Mouse (Mus musculus) heart, embryonic 16.5 days (tissue): Measurements from ENCODE around the gene Nos2. TPM values are rescaled to one million over a fixed set of nuclear protein-coding genes. Genes with fewer than 3 reads are reported as not detected.

ENCODE experiments used
- ATAC-seq: fragments of 200-750 bp; cut with Nextera tagmentation; replicated peaks from 2 replicates; pipeline ENCODE4 v1.8.0; 2017; ENCODE audit warnings: moderate number of reproducible peaks; ENCODE audit not compliant: insufficient read depth, low FRiP score; ENCODE audit errors: extremely low read depth
- H3K27ac ChIP-seq: fragments of 300-500 bp; sonication (generic); 2 replicates; pipeline ENCODE4 v1.5.1; 2014; ENCODE audit warnings: mild to moderate bottlenecking, low read length, control low read depth, moderate library complexity
- H3K27me3 ChIP-seq: fragments of 300-500 bp; sonication (generic); 2 replicates; pipeline ENCODE4 v1.6.1; 2014; ENCODE audit warnings: low read length, mixed read lengths; ENCODE audit not compliant: control insufficient read depth, insufficient read depth
- H3K36me3 ChIP-seq: fragments of 300-500 bp; sonication (generic); 2 replicates; pipeline ENCODE4 v1.6.1; 2014; ENCODE audit not compliant: control insufficient read depth, insufficient read depth
- H3K4me1 ChIP-seq: fragments of 300-500 bp; sonication (generic); 2 replicates; pipeline ENCODE4 v1.6.1; 2014; ENCODE audit warnings: low read length, mixed read lengths; ENCODE audit not compliant: control insufficient read depth, insufficient read depth
- H3K4me2 ChIP-seq: fragments of 300-500 bp; sonication (generic); 2 replicates; pipeline ENCODE4 v1.6.1; 2014; ENCODE audit warnings: low read depth, mild to moderate bottlenecking, control low read depth, low read length
- H3K4me3 ChIP-seq: fragments of 300-500 bp; sonication (generic); 2 replicates; pipeline ENCODE4 v1.5.1; 2014; ENCODE audit warnings: mild to moderate bottlenecking, control low read depth, low read length
- H3K9ac ChIP-seq: fragments of 300-500 bp; sonication (generic); 2 replicates; pipeline ENCODE4 v1.6.1; 2014; ENCODE audit warnings: low read length, control low read depth
- H3K9me3 ChIP-seq: fragments of 300-500 bp; sonication (generic); replicated peaks from 2 replicates; pipeline ENCODE4 v1.6.1; 2016; ENCODE audit warnings: low read length; ENCODE audit not compliant: control insufficient read depth
- WGBS: fragments of 180-500 bp; shearing (Covaris S2); extraction: QIAGEN DNeasy Blood & Tissue Kit; methylation state at CpG from one replicate; pipeline ENCODE4 v1.1.7; 2014; 5-methylcytosine and 5-hydroxymethylcytosine counted together
- polyA plus RNA-seq: library from polyadenylated mRNA; unstranded; fragments of >200 nt; fragmentation: Nextera tagmentation; extraction: Ambion mirVana; gene quantifications from 2 replicates; pipeline ENCODE4 v1.2.1, GENCODE M21; 2015

Nos2 gene
- polyA plus RNA-seq, 1 experiment from 2014 or later, result 2.0 TPM

DNA sequence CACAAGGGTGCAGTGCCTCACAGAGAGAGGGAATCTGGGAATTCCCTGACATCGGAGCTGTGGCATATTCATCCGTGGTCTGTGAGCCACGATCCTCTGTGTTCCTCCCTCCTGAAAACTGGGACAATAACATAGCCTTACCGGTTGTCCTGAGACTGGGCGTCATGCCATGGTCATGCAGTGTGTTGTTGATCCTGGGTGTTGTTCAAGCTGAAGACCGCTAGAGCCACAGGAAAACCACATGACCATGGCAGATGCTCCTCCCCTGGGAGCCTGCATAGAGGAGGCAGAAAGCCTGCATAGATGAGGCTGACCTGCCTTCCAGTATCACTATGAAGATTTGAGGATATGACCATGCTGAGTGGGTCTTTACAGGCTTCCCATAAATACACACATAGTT lies 5.1 kb upstream of the Nos2 start:
- H3K27me3 ChIP-seq, result no peaks in the 10 kb centered on the region
- 59% methylated on average over 6 of the region's 6 CpGs for WGBS
- H3K36me3 ChIP-seq, result no peaks in the 10 kb centered on the region
- no peak overlapping the region for H3K4me2 ChIP-seq
- H3K27ac ChIP-seq, result no peak overlapping the region
- H3K4me1 ChIP-seq, result no peaks in the 10 kb centered on the region
- H3K4me3 ChIP-seq, result no peak overlapping the region
- no peak overlapping the region for H3K9ac ChIP-seq
- ATAC-seq, result no peak
- H3K9me3 ChIP-seq, result no peaks in the 10 kb centered on the region

DNA sequence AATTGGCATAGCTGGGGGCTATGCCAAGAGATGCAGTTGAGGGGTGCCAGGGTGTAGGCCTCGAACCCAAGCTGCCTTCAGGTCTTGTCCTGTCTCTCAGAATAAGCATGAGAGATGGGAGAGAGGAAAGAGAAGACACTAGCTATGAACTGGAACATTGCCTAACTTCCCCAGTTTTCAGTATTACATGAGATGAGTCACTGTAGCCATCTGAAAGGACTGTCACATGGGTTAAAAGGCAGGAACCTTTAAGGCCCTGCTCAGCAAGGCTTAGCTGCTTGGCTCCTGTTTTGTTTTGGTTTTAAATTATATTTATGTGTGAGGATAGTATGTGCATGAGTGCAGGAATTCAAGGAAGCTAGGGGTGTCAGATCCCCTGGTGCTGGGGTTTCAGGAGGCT lies 4.2 kb upstream of the Nos2 start:
- no peak overlapping the region for H3K4me3 ChIP-seq
- WGBS, result 81% methylated on average over 1 of the region's 1 CpGs
- no peaks in the 10 kb centered on the region for H3K9me3 ChIP-seq
- no peak overlapping the region for H3K27ac ChIP-seq
- ATAC-seq, result no peak
- no peak overlapping the region for H3K9ac ChIP-seq
- no peaks in the 10 kb centered on the region for H3K4me1 ChIP-seq
- no peak overlapping the region for H3K4me2 ChIP-seq
- no peaks in the 10 kb centered on the region for H3K27me3 ChIP-seq
- H3K36me3 ChIP-seq, result no peaks in the 10 kb centered on the region

DNA sequence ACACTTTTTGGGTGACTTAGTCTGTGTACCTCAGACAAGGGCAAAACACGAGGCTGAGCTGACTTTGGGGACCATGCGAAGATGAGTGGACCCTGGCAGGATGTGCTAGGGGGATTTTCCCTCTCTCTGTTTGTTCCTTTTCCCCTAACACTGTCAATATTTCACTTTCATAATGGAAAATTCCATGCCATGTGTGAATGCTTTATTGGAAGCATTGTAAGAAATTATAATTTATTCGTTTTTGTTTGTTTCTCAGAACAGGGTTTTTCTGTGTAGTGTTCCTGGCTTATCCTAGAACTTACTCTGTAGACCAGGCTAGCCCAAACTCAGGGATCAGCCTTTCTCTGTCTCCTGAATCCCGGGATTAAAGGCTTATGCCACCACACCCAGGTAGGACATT lies 842 bp upstream of the Nos2 start:
- WGBS, result 55% methylated on average over 4 of the region's 4 CpGs

DNA sequence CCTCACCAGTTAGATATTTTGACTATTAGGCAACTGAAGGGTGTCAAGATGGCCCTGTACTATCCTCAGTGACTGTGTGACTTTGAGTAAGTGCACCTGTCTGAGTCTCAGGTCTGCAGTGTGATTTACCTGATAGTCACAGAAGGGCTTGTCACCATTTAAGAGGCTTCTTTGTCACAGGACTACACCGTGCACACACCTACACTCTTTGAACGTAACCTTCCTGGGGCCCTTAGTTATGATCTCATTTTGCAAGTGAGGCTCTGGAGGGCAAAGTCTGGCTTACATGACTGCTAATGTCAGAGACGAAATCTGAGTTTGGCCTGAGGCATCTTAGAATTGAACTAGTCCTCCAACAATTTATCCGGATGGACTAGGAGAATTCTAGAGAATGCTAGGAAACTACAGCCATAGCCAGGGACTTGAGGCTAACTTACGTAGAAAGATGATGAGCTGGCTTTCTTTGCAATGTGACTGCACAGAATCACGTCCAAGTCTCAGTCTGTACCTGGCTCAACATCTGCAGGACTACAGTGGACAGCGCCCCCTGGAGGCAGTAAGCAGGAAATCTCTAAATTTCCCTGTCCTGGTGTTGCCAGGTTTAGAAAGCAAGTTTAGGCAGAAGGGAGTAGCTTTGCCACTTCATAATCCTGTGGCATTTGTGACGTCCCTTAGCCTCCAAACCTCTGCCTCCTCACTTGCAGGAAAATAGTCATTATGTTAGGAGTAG lies 2.3 kb downstream of the Nos2 start:
- ATAC-seq, result no peak
- peaks cover 32% of the 10 kb centered on the region for H3K27me3 ChIP-seq

More for the DNA sequence above, 842 bp upstream of the Nos2 start:
- Histone ChIP-seq H3K4me3 (no peak overlapping the region), H3K27ac (no peak overlapping the region), H3K9me3 (no peaks in the 10 kb centered on the region), H3K27me3 (peaks cover 16% of the 10 kb centered on the region), H3K4me2 (no peak overlapping the region), H3K36me3 (no peaks in the 10 kb centered on the region), H3K4me1 (no peaks in the 10 kb centered on the region), H3K9ac (no peak overlapping the region)
- ATAC-seq, result no peak

DNA sequence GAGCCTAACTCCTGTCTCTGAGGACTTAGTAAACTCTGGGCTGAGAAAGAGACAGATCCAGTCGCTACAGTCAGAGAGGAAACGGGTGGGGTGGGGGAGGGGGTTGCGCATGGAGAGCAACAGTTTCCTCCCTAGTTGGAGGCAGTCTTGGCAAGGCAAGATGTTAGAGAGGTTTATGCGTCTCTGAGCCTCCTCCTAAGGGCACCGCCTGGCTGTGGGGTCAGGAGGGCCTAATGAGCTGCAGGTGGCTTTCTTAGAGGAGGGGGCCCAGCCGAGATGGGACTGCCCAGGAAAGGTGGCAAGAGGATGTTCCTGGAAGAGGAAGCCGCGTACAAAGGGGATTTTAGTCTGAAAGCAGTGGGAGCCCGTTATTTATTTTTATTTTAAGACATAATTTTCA lies 3.5 kb downstream of the Nos2 start:
- Histone ChIP-seq H3K4me3 (no peak overlapping the region), H3K9me3 (no peaks in the 10 kb centered on the region), H3K27ac (no peak overlapping the region), H3K36me3 (no peaks in the 10 kb centered on the region), H3K4me2 (no peak overlapping the region), H3K9ac (no peak overlapping the region), H3K4me1 (peaks cover 2% of the 10 kb centered on the region; the same call in 1 of the 2 replicates), H3K27me3 (peaks cover 32% of the 10 kb centered on the region)
- WGBS, result 16% methylated on average over 9 of the region's 9 CpGs
- no peak for ATAC-seq

More for the DNA sequence above, 2.3 kb downstream of the Nos2 start:
- WGBS, result 36% methylated on average over 8 of the region's 8 CpGs
- Histone ChIP-seq H3K9ac (no peak overlapping the region), H3K36me3 (no peaks in the 10 kb centered on the region), H3K27ac (no peak overlapping the region), H3K4me1 (no peaks in the 10 kb centered on the region), H3K4me3 (no peak overlapping the region), H3K9me3 (no peaks in the 10 kb centered on the region), H3K4me2 (no peak overlapping the region)

DNA sequence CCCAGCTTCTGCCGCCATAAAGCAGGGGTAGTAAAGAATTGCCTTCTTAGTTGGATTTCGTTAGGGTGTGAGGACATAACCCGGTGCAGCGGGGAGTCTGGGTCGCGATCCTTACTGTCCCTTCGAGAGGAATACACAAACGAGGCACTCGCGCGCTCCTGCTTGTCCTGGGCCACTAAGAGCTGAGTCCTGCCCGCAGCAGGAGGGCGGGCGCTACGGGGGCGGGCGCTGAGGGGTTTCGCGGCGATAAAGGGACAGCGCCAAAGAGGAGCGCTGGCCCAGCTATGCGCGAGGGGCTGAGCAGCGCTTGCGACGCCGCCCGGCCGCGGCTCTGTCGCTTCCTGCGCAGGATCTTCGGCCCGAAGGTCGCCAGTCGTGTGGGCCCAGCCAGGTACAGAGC lies 4.3 kb downstream of the Nos2 start:
- no peak for ATAC-seq
- no peak overlapping the region for H3K27ac ChIP-seq
- peak overlapping the region; percentile 54 for H3K4me3 ChIP-seq
- H3K4me1 ChIP-seq, result peaks cover 4% of the 10 kb centered on the region; the same call in 1 of the 2 replicates
- H3K9me3 ChIP-seq, result no peaks in the 10 kb centered on the region
- peaks cover 32% of the 10 kb centered on the region for H3K27me3 ChIP-seq
- H3K36me3 ChIP-seq, result no peaks in the 10 kb centered on the region
- peak overlapping the region; percentile 67 for H3K9ac ChIP-seq
- peak overlapping the region; percentile 73 for H3K4me2 ChIP-seq
- under 1% methylated on average over 37 of the region's 37 CpGs for WGBS

DNA sequence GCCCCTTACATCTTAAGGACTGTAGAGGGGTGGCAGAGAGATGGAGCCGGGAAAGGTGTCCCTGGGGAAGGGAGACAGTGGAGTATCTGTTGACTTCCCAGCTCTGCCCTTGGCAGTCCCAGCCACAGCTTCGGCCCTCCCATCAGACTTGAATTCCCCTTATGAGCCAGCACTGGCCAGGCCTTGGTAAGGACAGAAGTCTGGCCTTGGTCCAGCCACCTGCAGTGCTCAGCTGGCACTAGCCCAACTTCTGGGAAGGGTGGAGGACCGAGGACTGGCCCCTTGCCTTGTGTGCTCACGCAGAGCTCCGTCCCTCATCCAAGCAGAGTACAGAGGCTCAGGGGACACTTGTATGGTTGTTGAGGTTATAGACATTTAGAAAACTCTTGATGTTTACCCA lies 8.8 kb downstream of the Nos2 start:
- Histone ChIP-seq H3K36me3 (no peaks in the 10 kb centered on the region), H3K9ac (no peak overlapping the region), H3K9me3 (no peaks in the 10 kb centered on the region), H3K27ac (no peak overlapping the region), H3K4me2 (no peak overlapping the region), H3K27me3 (peaks cover 20% of the 10 kb centered on the region), H3K4me1 (peaks cover 4% of the 10 kb centered on the region; the same call in 1 of the 2 replicates), H3K4me3 (no peak overlapping the region)
- 19% methylated on average over 5 of the region's 5 CpGs for WGBS
- ATAC-seq, result peak; percentile 86

DNA sequence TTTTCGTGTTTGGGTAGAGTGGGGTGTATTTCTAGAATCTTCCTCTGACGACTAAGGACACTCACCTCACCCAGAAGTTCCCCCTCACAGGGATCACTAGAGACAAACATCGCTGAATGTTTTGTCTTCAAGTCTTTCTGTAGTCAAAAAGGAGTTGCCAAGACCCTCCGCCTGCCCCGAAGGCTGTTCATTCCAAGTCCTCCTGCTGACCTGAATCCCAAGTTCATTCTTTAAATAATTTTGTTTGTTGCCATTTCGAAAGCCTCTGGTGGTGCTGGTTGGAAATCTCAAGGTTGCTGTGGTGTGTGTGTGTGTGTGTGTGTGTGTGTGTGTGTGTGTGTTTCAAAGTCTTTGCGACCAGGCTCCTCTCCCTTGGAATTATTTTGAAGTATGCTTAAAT lies 13.7 kb downstream of the Nos2 start:
- H3K9ac ChIP-seq, result no peak overlapping the region
- 73% methylated on average over 7 of the region's 7 CpGs for WGBS
- H3K27ac ChIP-seq, result no peak overlapping the region
- no peaks in the 10 kb centered on the region; the same call in 1 of the 2 replicates for H3K4me1 ChIP-seq
- H3K9me3 ChIP-seq, result no peaks in the 10 kb centered on the region
- no peaks in the 10 kb centered on the region for H3K36me3 ChIP-seq
- no peak overlapping the region for H3K4me2 ChIP-seq
- no peak for ATAC-seq
- H3K27me3 ChIP-seq, result no peaks in the 10 kb centered on the region
- no peak overlapping the region for H3K4me3 ChIP-seq

DNA sequence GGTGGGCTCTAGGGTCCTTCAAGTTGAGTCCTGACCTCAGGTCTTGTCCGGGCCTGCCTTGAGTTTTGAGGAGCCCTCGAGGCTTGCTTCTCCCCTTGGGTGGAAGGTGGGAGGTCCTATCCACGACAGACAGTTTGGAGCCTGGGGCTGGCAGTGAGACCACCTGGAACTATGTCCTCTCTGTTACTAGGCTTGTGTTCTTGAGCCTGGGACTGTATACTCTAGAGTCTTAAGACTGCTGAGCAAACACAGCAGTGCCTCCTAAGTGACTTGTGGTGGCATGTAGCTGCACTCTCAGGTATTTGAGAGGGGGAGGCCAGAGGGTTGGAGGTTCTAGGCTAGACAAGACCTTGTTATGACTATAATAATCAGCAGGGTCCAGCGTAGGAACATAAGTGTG lies 14.1 kb downstream of the Nos2 start:
- no peaks in the 10 kb centered on the region for H3K4me1 ChIP-seq
- no peak overlapping the region for H3K4me3 ChIP-seq
- H3K27me3 ChIP-seq, result no peaks in the 10 kb centered on the region
- no peak for ATAC-seq
- 65% methylated on average over 4 of the region's 4 CpGs for WGBS
- H3K9ac ChIP-seq, result no peak overlapping the region
- H3K9me3 ChIP-seq, result no peaks in the 10 kb centered on the region
- no peak overlapping the region for H3K4me2 ChIP-seq
- H3K36me3 ChIP-seq, result no peaks in the 10 kb centered on the region
- H3K27ac ChIP-seq, result 0 out of 2 replicates have a peak overlapping the region, but pooled peaks have one; percentile 54
